Mouse (Mus musculus) spleen, adult 2 months (tissue): ENCODE data around the gene Ifna6. TPM values are rescaled to one million over a fixed set of nuclear protein-coding genes. Genes with fewer than 3 reads are reported as not detected.
"Not testable (repeated sequence)": the region's sequence is repeated elsewhere in the genome, so short reads cannot be mapped to it uniquely, and the experiment has no call there.

ENCODE experiments used
- DNase-seq, 2 experiments: peaks; one replicate each; pipeline versions ENCODE4 v3.0.0 to v3.0.0-alpha.2; 2012 to 2021; ENCODE audit warnings: low spot score in 2 of 2, low read depth in 1 of 2
- H3K27ac ChIP-seq: fragments of 200-500 bp; 2 replicates; pipeline ENCODE4 v1.5.1; 2012; ENCODE audit warnings: low read length, inconsistent platforms; ENCODE audit not compliant: insufficient read depth
- H3K27me3 ChIP-seq: fragments of 200-500 bp; 2 replicates; pipeline ENCODE4 v1.6.1; 2012; ENCODE audit warnings: mild to moderate bottlenecking, moderate library complexity, low read length, inconsistent platforms; ENCODE audit not compliant: control insufficient read depth, insufficient read depth
- H3K36me3 ChIP-seq: fragments of 200-500 bp; 2 replicates; pipeline ENCODE4 v1.6.1; 2012; ENCODE audit warnings: mild to moderate bottlenecking, low read length, inconsistent platforms; ENCODE audit not compliant: control insufficient read depth, insufficient read depth
- H3K4me1 ChIP-seq: fragments of 200-500 bp; 2 replicates; pipeline ENCODE4 v1.6.1; 2011; ENCODE audit warnings: inconsistent platforms; ENCODE audit not compliant: control insufficient read depth, insufficient read depth, insufficient read length
- H3K4me3 ChIP-seq: fragments of 200-500 bp; 2 replicates; pipeline ENCODE4 v1.5.1; 2011; ENCODE audit warnings: mild to moderate bottlenecking, inconsistent platforms; ENCODE audit not compliant: insufficient read depth, insufficient read length; ENCODE audit errors: extremely low read depth
- CTCF ChIP-seq: fragments of 200-500 bp; IDR thresholded peaks from 2 replicates; pipeline ENCODE4 v1.5.1; 2011; ENCODE audit warnings: mild to moderate bottlenecking, inconsistent platforms; ENCODE audit not compliant: insufficient read depth, insufficient read length, insufficient replicate concordance; ENCODE audit errors: extremely low read depth
- WGBS: fragments of 180-500 bp; shearing (Covaris S2); methylation state at CpG from one replicate; pipeline ENCODE4 v1.1.7; 2018; 5-methylcytosine and 5-hydroxymethylcytosine counted together
- polyA plus RNA-seq: library from polyadenylated mRNA; depleted of rRNA; stranded (reverse); fragments of >200 nt; gene quantifications from 2 replicates; pipeline ENCODE4 v1.2.3, GENCODE M21; 2012; rRNA removed

Gene Ifna6
- not detected in 2 replicates for polyA plus RNA-seq

DNA sequence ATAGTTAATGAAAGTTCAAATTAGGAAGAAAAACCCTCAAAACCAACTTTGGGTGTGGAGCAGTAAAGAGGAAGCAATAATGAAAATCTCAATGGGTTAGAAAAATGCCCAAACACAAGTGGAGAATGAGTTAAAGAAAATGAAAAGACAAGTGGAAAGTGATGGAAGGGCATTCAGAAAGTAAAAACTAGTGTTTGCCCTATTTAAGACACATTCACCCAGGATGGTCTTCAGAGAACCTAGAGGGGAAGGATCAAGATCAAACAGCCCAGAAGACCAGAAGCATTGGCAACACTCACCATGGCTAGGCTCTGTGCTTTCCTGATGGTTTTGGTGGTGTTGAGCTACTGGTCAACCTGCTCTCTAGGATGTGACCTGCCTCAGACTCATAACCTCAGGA is at the start of gene Ifna6:
TSS of gene Ifna6 (plus strand) at position 301 of the 400 bp plus-strand sequence.
- not testable (repeated sequence) for H3K4me1 ChIP-seq, H3K4me3 ChIP-seq, H3K36me3 ChIP-seq, H3K27me3 ChIP-seq, DNase-seq, H3K27ac ChIP-seq

- H3K4me3 ChIP-seq, H3K27me3 ChIP-seq, H3K36me3 ChIP-seq, DNase-seq, H3K27ac ChIP-seq, H3K4me1 ChIP-seq: not testable (repeated sequence)
- no CpG with 5 or more reads among the region's 29 CpGs for WGBS
These were observed 47.7 kb upstream of the Ifna6 start, which contains the start of gene Gm13272 for GRCm38 (mm10) chr4:88779550-88779949. TSS of gene Gm13272 (plus strand) at chr4:88779850.

GRCm38 (mm10) chr4:88780320-88780719 is 46.9 kb upstream of the Ifna6 start:
- not testable (repeated sequence) for H3K27me3 ChIP-seq, H3K36me3 ChIP-seq, H3K27ac ChIP-seq, H3K4me1 ChIP-seq, H3K4me3 ChIP-seq, DNase-seq
- WGBS, result 69% methylated on average over 16 of the region's 18 CpGs

- 0 out of 2 replicates have a peak within 1 kb of the TSS, but pooled peaks have one; percentile 22 for H3K27ac ChIP-seq
- not testable (repeated sequence) for H3K4me1 ChIP-seq, DNase-seq, H3K27me3 ChIP-seq, H3K36me3 ChIP-seq
- peak within 1 kb of the TSS; percentile 39; the same call in 1 of the 2 replicates for H3K4me3 ChIP-seq
- 2% methylated on average over 5 of the region's 7 CpGs for WGBS
These were observed 45.4 kb upstream of the Ifna6 start, which contains the start of gene Ifnz for GRCm38 (mm10) chr4:88781831-88782230. TSS of gene Ifnz (plus strand) at chr4:88782131.

- H3K36me3 ChIP-seq, DNase-seq, H3K27me3 ChIP-seq, H3K4me1 ChIP-seq: not testable (repeated sequence)
- 0% methylated on average over 3 of the region's 31 CpGs for WGBS
- Histone ChIP-seq H3K27ac (0 out of 2 replicates have a peak overlapping the region, but pooled peaks have one; percentile 22), H3K4me3 (peak overlapping the region; percentile 39; the same call in 1 of the 2 replicates)
These were observed 44.9 kb upstream of the Ifna6 start for GRCm38 (mm10) chr4:88782335-88782734.

GRCm38 (mm10) chr4:88785409-88785808 is 41.8 kb upstream of the Ifna6 start, which contains the start of gene Gm13276:
TSS of gene Gm13276 (plus strand) at chr4:88785709.
- not testable (repeated sequence) for H3K27me3 ChIP-seq, H3K36me3 ChIP-seq, H3K4me3 ChIP-seq, H3K27ac ChIP-seq, H3K4me1 ChIP-seq, DNase-seq
- no CpG with 5 or more reads among the region's 27 CpGs for WGBS

- not testable (repeated sequence) for H3K36me3 ChIP-seq, H3K4me3 ChIP-seq, H3K27me3 ChIP-seq, H3K27ac ChIP-seq, H3K4me1 ChIP-seq
- WGBS, result 0% methylated on average over 1 of the region's 28 CpGs
- peak; percentile 28; the same call in 1 of the 2 replicates for TF ChIP-seq CTCF
- peak in 1 of 2 experiments; percentile 63 for DNase-seq
These were observed 38.8 kb upstream of the Ifna6 start, which contains the start of gene Gm13277 for GRCm38 (mm10) chr4:88788402-88788801. TSS of gene Gm13277 (plus strand) at chr4:88788632.

- H3K27ac ChIP-seq, H3K27me3 ChIP-seq, H3K36me3 ChIP-seq, DNase-seq, H3K4me3 ChIP-seq, H3K4me1 ChIP-seq: not testable (repeated sequence)
- no CpG with 5 or more reads among the region's 28 CpGs for WGBS
These were observed 36.0 kb upstream of the Ifna6 start, which contains the start of gene Gm13278 for GRCm38 (mm10) chr4:88791250-88791649. TSS of gene Gm13278 (plus strand) at chr4:88791550.

- peak in 1 of 2 experiments; percentile 56 for DNase-seq
- not testable (repeated sequence) for H3K4me3 ChIP-seq, H3K27me3 ChIP-seq, H3K36me3 ChIP-seq, H3K4me1 ChIP-seq, H3K27ac ChIP-seq
- WGBS, result 3% methylated on average over 17 of the region's 52 CpGs
These were observed 33.1 kb upstream of the Ifna6 start, which contains the start of gene Gm13275 for GRCm38 (mm10) chr4:88793936-88794675. TSS of gene Gm13275 (plus strand) at chr4:88794487.

- not testable (repeated sequence) for H3K27ac ChIP-seq, H3K4me1 ChIP-seq, H3K36me3 ChIP-seq, H3K4me3 ChIP-seq, H3K27me3 ChIP-seq, DNase-seq
- no CpG with 5 or more reads among the region's 28 CpGs for WGBS
These were observed 30.1 kb upstream of the Ifna6 start, which contains the start of gene Gm13279 for GRCm38 (mm10) chr4:88797097-88797496. TSS of gene Gm13279 (plus strand) at chr4:88797397.
